Mouse (Mus musculus): ENCODE data around the gene Gm26661. TPM values are rescaled to one million over a fixed set of nuclear protein-coding genes. Genes with fewer than 3 reads are reported as not detected.

Gm26661 gene
- polyA plus RNA-seq, 1 experiment from 2014 or later = not detected

- Histone ChIP-seq H3K27me3 (no peaks in the 10 kb centered on the region), H3K4me1 (no peaks in the 10 kb centered on the region), H3K4me3 (replicated peaks) (no peak overlapping the region), H3K9me3 (0 out of 2 replicates have a peak, but pooled peaks cover 7% of the 10 kb centered on the region), H3K4me2 (no peak overlapping the region), H3K27ac (no peak overlapping the region), H3K9ac (no peak overlapping the region), H3K36me3 (replicated peaks) (no peaks in the 10 kb centered on the region)
- WGBS = 77% methylated on average over 4 of the region's 4 CpGs
- no peak for ATAC-seq (ENCODE audit: low FRiP score)
Measured at GRCm38 (mm10) chr14:7803874-7804557, 12.6 kb downstream of the Gm26661 start.

GRCm38 (mm10) chr14:7804558-7804905, 13.1 kb downstream of the Gm26661 start:
- H3K9ac ChIP-seq = no peak overlapping the region
- 0 out of 2 replicates have a peak, but pooled peaks cover 7% of the 10 kb centered on the region for H3K9me3 ChIP-seq
- H3K27me3 ChIP-seq = no peaks in the 10 kb centered on the region
- no peak overlapping the region for H3K4me3 ChIP-seq (replicated peaks)
- no peak for ATAC-seq (ENCODE audit: low FRiP score)
- H3K27ac ChIP-seq = no peak overlapping the region
- no peaks in the 10 kb centered on the region for H3K4me1 ChIP-seq
- H3K4me2 ChIP-seq = no peak overlapping the region
- WGBS = 87% methylated on average over 2 of the region's 2 CpGs
- H3K36me3 ChIP-seq (replicated peaks) = no peaks in the 10 kb centered on the region

GRCm38 (mm10) chr14:7807711-7808110, 16.3 kb downstream of the Gm26661 start:
- WGBS = 71% methylated on average over 4 of the region's 4 CpGs
- Histone ChIP-seq H3K4me2 (no peak overlapping the region), H3K9me3 (no peaks in the 10 kb centered on the region), H3K9ac (no peak overlapping the region), H3K27ac (no peak overlapping the region), H3K27me3 (no peaks in the 10 kb centered on the region), H3K4me1 (no peaks in the 10 kb centered on the region), H3K36me3 (replicated peaks) (no peaks in the 10 kb centered on the region), H3K4me3 (replicated peaks) (no peak overlapping the region)
- no peak for ATAC-seq (ENCODE audit: low FRiP score)

- no peak overlapping the region for H3K27ac ChIP-seq
- no peak overlapping the region for H3K4me2 ChIP-seq
- H3K27me3 ChIP-seq = no peaks in the 10 kb centered on the region
- H3K4me1 ChIP-seq = no peaks in the 10 kb centered on the region
- no peak overlapping the region for H3K9ac ChIP-seq
- no peak overlapping the region for H3K4me3 ChIP-seq (replicated peaks)
- 76% methylated on average over 11 of the region's 11 CpGs for WGBS
- no peaks in the 10 kb centered on the region for H3K9me3 ChIP-seq
- no peak for ATAC-seq (ENCODE audit: low FRiP score)
- no peaks in the 10 kb centered on the region for H3K36me3 ChIP-seq (replicated peaks)
Measured at GRCm38 (mm10) chr14:7808501-7808981, 17.2 kb downstream of the Gm26661 start.

- no peaks in the 10 kb centered on the region for H3K27me3 ChIP-seq
- H3K4me3 ChIP-seq (replicated peaks) = no peak overlapping the region
- H3K27ac ChIP-seq = no peak overlapping the region
- no peak for ATAC-seq (ENCODE audit: low FRiP score)
- no peak overlapping the region for H3K9ac ChIP-seq
- no peaks in the 10 kb centered on the region for H3K36me3 ChIP-seq (replicated peaks)
- WGBS = 88% methylated on average over 12 of the region's 12 CpGs
- H3K4me1 ChIP-seq = no peaks in the 10 kb centered on the region
- no peaks in the 10 kb centered on the region for H3K9me3 ChIP-seq
- no peak overlapping the region for H3K4me2 ChIP-seq
Measured at GRCm38 (mm10) chr14:7809043-7809955, 17.9 kb downstream of the Gm26661 start.

- Histone ChIP-seq H3K27ac (peak within 1 kb of the TSS; percentile 69), H3K9ac (peak within 1 kb of the TSS; percentile 80), H3K27me3 (no peaks in the 10 kb centered on the region), H3K4me3 (replicated peaks) (peak within 1 kb of the TSS; percentile 70), H3K9me3 (no peaks in the 10 kb centered on the region), H3K36me3 (replicated peaks) (no peaks in the 10 kb centered on the region), H3K4me2 (peak within 1 kb of the TSS; percentile 89), H3K4me1 (peaks cover 37% of the 10 kb centered on the region)
- WGBS = under 1% methylated on average over 49 of the region's 49 CpGs
- peak; percentile 98 for ATAC-seq (ENCODE audit: low FRiP score)
Measured at GRCm38 (mm10) chr14:7817770-7818462, 26.5 kb downstream of the Gm26661 start, which contains the start of gene Flnb. Gene Flnb (plus strand): TSS chr14:7817957.

- Histone ChIP-seq H3K36me3 (replicated peaks) (no peaks in the 10 kb centered on the region), H3K27me3 (no peaks in the 10 kb centered on the region), H3K4me1 (peaks cover 41% of the 10 kb centered on the region), H3K9me3 (no peaks in the 10 kb centered on the region), H3K4me2 (peak overlapping the region; percentile 89), H3K4me3 (replicated peaks) (peak overlapping the region; percentile 70), H3K9ac (peak overlapping the region; percentile 80), H3K27ac (no peak overlapping the region)
- under 1% methylated on average over 36 of the region's 36 CpGs for WGBS
- ATAC-seq (ENCODE audit: low FRiP score) = peak; percentile 56
Measured at GRCm38 (mm10) chr14:7818463-7819121, 27.2 kb downstream of the Gm26661 start.

- Histone ChIP-seq H3K27ac (no peak overlapping the region), H3K36me3 (replicated peaks) (no peaks in the 10 kb centered on the region), H3K9me3 (no peaks in the 10 kb centered on the region), H3K4me1 (peaks cover 42% of the 10 kb centered on the region), H3K4me3 (replicated peaks) (peak overlapping the region; percentile 70), H3K27me3 (no peaks in the 10 kb centered on the region), H3K4me2 (peak overlapping the region; percentile 89), H3K9ac (peak overlapping the region; percentile 80)
- 68% methylated on average over 5 of the region's 5 CpGs for WGBS
- no peak for ATAC-seq (ENCODE audit: low FRiP score)
Measured at GRCm38 (mm10) chr14:7819446-7819845, 28.1 kb downstream of the Gm26661 start.

GRCm38 (mm10) chr14:7821341-7821740, 30.0 kb downstream of the Gm26661 start:
- H3K9me3 ChIP-seq = no peaks in the 10 kb centered on the region
- H3K4me3 ChIP-seq (replicated peaks) = no peak overlapping the region
- WGBS = 82% methylated on average over 8 of the region's 8 CpGs
- no peak overlapping the region; the same call in 1 of the 2 replicates for H3K4me2 ChIP-seq
- no peaks in the 10 kb centered on the region for H3K27me3 ChIP-seq
- H3K9ac ChIP-seq = no peak overlapping the region
- H3K4me1 ChIP-seq = peaks cover 57% of the 10 kb centered on the region
- no peak for ATAC-seq (ENCODE audit: low FRiP score)
- H3K36me3 ChIP-seq (replicated peaks) = no peaks in the 10 kb centered on the region
- no peak overlapping the region for H3K27ac ChIP-seq

GRCm38 (mm10) chr14:7822693-7823092, 31.3 kb downstream of the Gm26661 start:
- no peak for ATAC-seq (ENCODE audit: low FRiP score)
- WGBS = 26% methylated on average over 7 of the region's 7 CpGs
- no peaks in the 10 kb centered on the region for H3K27me3 ChIP-seq
- H3K27ac ChIP-seq = peak overlapping the region; percentile 54
- H3K9ac ChIP-seq = no peak overlapping the region
- no peak overlapping the region for H3K4me3 ChIP-seq (replicated peaks)
- 0 out of 2 replicates have a peak overlapping the region, but pooled peaks have one; percentile 13 for H3K4me2 ChIP-seq
- H3K36me3 ChIP-seq (replicated peaks) = no peaks in the 10 kb centered on the region
- peaks cover 66% of the 10 kb centered on the region for H3K4me1 ChIP-seq
- no peaks in the 10 kb centered on the region for H3K9me3 ChIP-seq

- Histone ChIP-seq H3K4me2 (no peak overlapping the region), H3K9ac (no peak overlapping the region), H3K9me3 (no peaks in the 10 kb centered on the region), H3K36me3 (replicated peaks) (no peaks in the 10 kb centered on the region), H3K27me3 (no peaks in the 10 kb centered on the region), H3K4me3 (replicated peaks) (no peak overlapping the region), H3K4me1 (peaks cover 51% of the 10 kb centered on the region), H3K27ac (no peak overlapping the region)
- 83% methylated on average over 8 of the region's 8 CpGs for WGBS
- ATAC-seq (ENCODE audit: low FRiP score) = no peak
Measured at GRCm38 (mm10) chr14:7824651-7825268, 33.4 kb downstream of the Gm26661 start.
